Mouse (Mus musculus) CH12.LX (cell line): ENCODE results near the gene Gngt2. TPM values are rescaled to one million over a fixed set of nuclear protein-coding genes. Genes with fewer than 3 reads are reported as not detected.

Experiments used
- DNase-seq: peaks from one replicate; pipeline ENCODE4 v3.0.0-alpha.2; 2013; ENCODE audit errors: extremely low read depth
- H3K27ac ChIP-seq: 2 replicates; pipeline ENCODE4 v1.5.1; 2012; ENCODE audit warnings: low read depth, mild to moderate bottlenecking, control low read depth, moderate library complexity; ENCODE audit not compliant: insufficient read depth
- H3K27me3 ChIP-seq: replicated peaks from 2 replicates; pipeline ENCODE3; 2012; ENCODE audit warnings: inconsistent platforms
- H3K36me3 ChIP-seq, 2 experiments: replicated peaks in 1 of 2; 2 replicates each; pipeline versions ENCODE3 to v1.6.1; 2012; ENCODE audit warnings: inconsistent platforms in 1 of 2, low read length in 1 of 2, mild to moderate bottlenecking in 1 of 2, mixed read lengths in 1 of 2, moderate library complexity in 1 of 2; ENCODE audit not compliant: control insufficient read depth in 1 of 2, insufficient read depth in 1 of 2
- H3K4me1 ChIP-seq, 2 experiments: 2 replicates each; pipeline ENCODE4 v1.6.1; 2012; ENCODE audit warnings: inconsistent platforms in 1 of 2, moderate library complexity in 1 of 2; ENCODE audit not compliant: insufficient read depth in 2 of 2, control insufficient read depth in 1 of 2
- H3K4me2 ChIP-seq: 2 replicates; pipeline ENCODE4 v1.6.1; 2012; ENCODE audit warnings: low read depth, mild to moderate bottlenecking, control low read depth; ENCODE audit not compliant: poor library complexity, insufficient read depth, severe bottlenecking
- H3K4me3 ChIP-seq, 3 experiments: fragments of 150-350 bp in 1 of 3; sonication (generic) in 1 of 3; replicated peaks in 1 of 3; 2 replicates each; pipeline versions ENCODE3 to v1.5.1; 2011 to 2012; ENCODE audit warnings: low read depth in 2 of 3, low read length in 2 of 3, mild to moderate bottlenecking in 2 of 3, moderate library complexity in 2 of 3, control low read depth in 1 of 3, improper control_type of control experiment in 1 of 3, inconsistent platforms in 1 of 3, mixed read lengths in 1 of 3; ENCODE audit not compliant: poor library complexity in 1 of 3
- H3K79me2 ChIP-seq: replicated peaks from 2 replicates; pipeline ENCODE4 v1.6.1; 2012; ENCODE audit warnings: mild to moderate bottlenecking, moderate library complexity; ENCODE audit not compliant: control insufficient read depth, poor library complexity, insufficient read depth, severe bottlenecking; ENCODE audit errors: extremely low read depth
- H3K9ac ChIP-seq: 2 replicates; pipeline ENCODE4 v1.6.1; 2012; ENCODE audit warnings: low read depth, mild to moderate bottlenecking, control low read depth, moderate library complexity; ENCODE audit not compliant: insufficient read depth
- H3K9me3 ChIP-seq: replicated peaks from 2 replicates; pipeline ENCODE3; 2012; ENCODE audit warnings: low read length, inconsistent platforms, mixed read lengths
- BHLHE40 ChIP-seq: IDR thresholded peaks from 2 replicates; pipeline ENCODE4 v1.6.1; 2011; ENCODE audit warnings: mild to moderate bottlenecking, low read depth, low read length, improper control_type of control experiment
- CHD1 ChIP-seq: IDR thresholded peaks from 2 replicates; pipeline ENCODE4 v1.6.1; 2012; ENCODE audit warnings: low read depth, low read length, improper control_type of control experiment, inconsistent platforms
- ELF1 ChIP-seq: IDR thresholded peaks from 2 replicates; pipeline ENCODE4 v1.6.1; 2014; ENCODE audit warnings: low read depth, mild to moderate bottlenecking, inconsistent platforms, low read length, improper control_type of control experiment
- EP300 ChIP-seq: IDR thresholded peaks from 2 replicates; pipeline ENCODE4 v1.6.1; 2011; ENCODE audit warnings: low read length, improper control_type of control experiment
- HCFC1 ChIP-seq: IDR thresholded peaks from 2 replicates; pipeline ENCODE4 v1.6.1; 2012; ENCODE audit warnings: low read depth, mild to moderate bottlenecking, inconsistent platforms, low read length, improper control_type of control experiment
- IRF4 ChIP-seq: IDR thresholded peaks from 2 replicates; pipeline ENCODE4 v1.6.1; 2014; ENCODE audit warnings: low read depth, mild to moderate bottlenecking, inconsistent platforms, low read length, improper control_type of control experiment
- KAT2A ChIP-seq: IDR thresholded peaks from 2 replicates; pipeline ENCODE4 v1.6.1; 2012; ENCODE audit warnings: low read length, improper control_type of control experiment, inconsistent platforms; ENCODE audit not compliant: insufficient replicate concordance
- MAZ ChIP-seq: IDR thresholded peaks from 2 replicates; pipeline ENCODE4 v1.6.1; 2012; ENCODE audit warnings: low read depth, mild to moderate bottlenecking, inconsistent platforms, low read length, improper control_type of control experiment, moderate library complexity
- MXI1 ChIP-seq: IDR thresholded peaks from 2 replicates; pipeline ENCODE4 v1.6.1; 2011; ENCODE audit warnings: mild to moderate bottlenecking, low read depth, low read length, improper control_type of control experiment
- PAX5 ChIP-seq: IDR thresholded peaks from 2 replicates; pipeline ENCODE4 v1.6.1; 2012; ENCODE audit warnings: low read length, inconsistent platforms, mixed read lengths
- POLR2AphosphoS2 ChIP-seq: IDR thresholded peaks from 2 replicates; pipeline ENCODE4 v1.6.1; 2011; ENCODE audit warnings: low read depth, low read length, improper control_type of control experiment
- TBP ChIP-seq: conservative IDR thresholded peaks from 2 replicates; pipeline ENCODE4 v1.6.1; 2011; ENCODE audit warnings: low read depth, low read length, improper control_type of control experiment
- TCF12 ChIP-seq: IDR thresholded peaks from 2 replicates; pipeline ENCODE4 v1.6.1; 2014; ENCODE audit warnings: low read depth, mild to moderate bottlenecking, inconsistent platforms, low read length, improper control_type of control experiment
- USF2 ChIP-seq: conservative IDR thresholded peaks from 2 replicates; pipeline ENCODE4 v1.6.1; 2011; ENCODE audit warnings: low read depth, low read length, improper control_type of control experiment
- ZC3H11A ChIP-seq: IDR thresholded peaks from 2 replicates; pipeline ENCODE4 v1.6.1; 2012; ENCODE audit warnings: low read depth, mild to moderate bottlenecking, inconsistent platforms, low read length, improper control_type of control experiment
- ZKSCAN1 ChIP-seq: IDR thresholded peaks from 2 replicates; pipeline ENCODE4 v1.6.1; 2012; ENCODE audit warnings: low read depth, inconsistent platforms, low read length, improper control_type of control experiment, borderline replicate concordance
- ZNF384 ChIP-seq: IDR thresholded peaks from 2 replicates; pipeline ENCODE4 v1.6.1; 2012; ENCODE audit warnings: low read depth, low read length, improper control_type of control experiment, inconsistent platforms
- dilution Hi-C: fragments of 300-500 bp; cut with MboI; formaldehyde crosslinking; loops from 2 replicates; pipeline ENCODE4 v1.14.3; 2020; ENCODE audit warnings: low sequenced_read_pairs; ENCODE audit not compliant: extremely low pct_unique_long_range_greater_than_20kb, extremely low pct_ligation_motif_present
- in situ Hi-C: fragments of 300-500 bp; cut with MboI; formaldehyde crosslinking; loops from 3 replicates; pipeline ENCODE4 v1.14.3; 2019; ENCODE audit warnings: low sequenced_read_pairs, low pct_ligation_motif_present, low pct_unique_long_range_greater_than_20kb, mixed read lengths
- polyA plus RNA-seq: library from polyadenylated mRNA; unstranded; fragments of >175 nt; gene quantifications from 2 replicates; pipeline ENCODE4 v1.2.1, GENCODE M21; 2012; ENCODE audit warnings: low read depth; ENCODE audit not compliant: insufficient read length
- total RNA-seq, 2 experiments: library from RNA; depleted of rRNA; stranded (reverse); fragments of 300-350 nt in 1 of 2; fragments of >200 nt in 1 of 2; gene quantifications; 2 replicates each; pipeline ENCODE4 v1.2.3; 2012 to 2014

The Gngt2 gene
- total and polyA plus RNA-seq, 3 experiments, result 136 to 157 (median 143) TPM

DNA sequence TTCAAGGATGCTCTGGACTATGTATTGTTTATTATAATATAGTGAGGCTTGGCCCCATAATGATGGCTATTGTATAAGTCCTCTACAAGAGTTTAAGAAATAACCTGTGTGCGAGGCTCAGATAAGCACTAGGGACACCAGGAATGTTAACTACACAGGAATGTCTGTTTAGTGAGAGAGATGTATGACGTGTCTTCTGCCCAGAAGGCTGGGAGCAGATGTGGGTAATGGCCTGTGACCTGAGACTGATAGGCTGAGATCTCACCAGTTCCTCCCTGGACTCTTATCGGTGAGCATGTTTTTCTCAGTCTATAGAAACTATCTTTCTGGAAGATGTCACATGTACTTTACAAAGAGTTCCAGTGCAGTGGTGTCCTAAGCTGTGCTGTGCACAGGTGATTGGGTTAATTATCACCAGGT is 23.1 kb downstream of the Gngt2 start:
- peaks cover 0 to 13% of the 10 kb centered on the region in 2 experiments for H3K36me3 ChIP-seq
- peak overlapping the region; percentile 57 for H3K9ac ChIP-seq

DNA sequence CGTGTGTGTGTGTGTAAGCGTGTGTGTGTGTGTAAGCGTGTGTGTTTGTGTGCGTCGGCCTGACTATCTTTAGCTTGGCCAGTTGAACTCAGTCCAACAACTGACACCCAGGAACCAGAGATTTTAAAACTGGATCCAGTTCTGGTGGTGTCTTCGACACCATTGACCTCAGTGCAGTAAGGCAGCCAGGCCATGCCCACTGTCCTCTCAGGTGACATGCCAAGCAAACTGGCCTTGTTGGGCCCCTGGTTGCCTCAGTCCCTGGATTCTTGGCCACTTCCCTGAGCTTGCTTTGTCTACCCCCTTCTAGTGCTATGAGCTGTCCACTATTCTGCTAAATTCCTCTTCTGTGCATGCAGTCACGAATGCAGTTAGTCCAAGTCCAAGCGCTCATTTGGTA is 24.4 kb downstream of the Gngt2 start:
- DNase-seq, result no peak
- Histone ChIP-seq H3K9me3 (no peaks in the 10 kb centered on the region), H3K4me1 (peaks cover 5 to 25% of the 10 kb centered on the region in 2 experiments), H3K27me3 (no peaks in the 10 kb centered on the region), H3K4me2 (no peak overlapping the region), H3K4me3 (no peak overlapping the region), H3K27ac (no peak overlapping the region), H3K9ac (no peak overlapping the region), H3K36me3 (peaks cover 0 to 17% of the 10 kb centered on the region in 2 experiments), H3K79me2 (no peaks in the 10 kb centered on the region; the same call in 1 of the 2 replicates)
- in situ Hi-C loops (no loop called here), dilution Hi-C loops (no loop called here)
- TF ChIP-seq USF2 (no peak), TCF12 (no peak), BHLHE40 (no peak), MXI1 (no peak)

More for the DNA sequence above, 23.1 kb downstream of the Gngt2 start:
- Histone ChIP-seq H3K4me2 (peak overlapping the region; percentile 84), H3K4me1 (peaks cover 5 to 25% of the 10 kb centered on the region in 2 experiments), H3K4me3 (peak overlapping the region; percentile 62 to 77 (median 66)), H3K27ac (peak overlapping the region; percentile 86; the same call in 1 of the 2 replicates), H3K79me2 (no peaks in the 10 kb centered on the region; the same call in 1 of the 2 replicates), H3K9me3 (no peaks in the 10 kb centered on the region), H3K27me3 (peaks cover 1% of the 10 kb centered on the region)
- in situ Hi-C loops, result no loop called here
- peak; percentile 55 for DNase-seq
- dilution Hi-C loops, result no loop called here
- TF ChIP-seq IRF4 (0 out of 2 replicates have a peak, but pooled peaks have one; percentile 25), POLR2AphosphoS2 (no peak), PAX5 (no peak), TBP (0 out of 2 replicates have a peak, but pooled peaks have one; percentile 12), ZC3H11A (no peak), HCFC1 (no peak), ELF1 (no peak), ZNF384 (no peak), KAT2A (no peak), CHD1 (no peak), MAZ (no peak), EP300 (peak; percentile 36; the same call in 1 of the 2 replicates), ZKSCAN1 (no peak)
